Mouse (Mus musculus) brain, embryonic 14.5 days (tissue): Measurements from ENCODE around the gene Pten.

Experiments used
- CTCF ChIP-seq: fragments of 200-500 bp; IDR thresholded peaks from 2 replicates; pipeline ENCODE4 v1.5.1; 2012; ENCODE audit warnings: inconsistent platforms, mild to moderate bottlenecking, moderate library complexity, borderline replicate concordance; ENCODE audit not compliant: insufficient read depth, insufficient read length; ENCODE audit errors: extremely low read depth
- POLR2A ChIP-seq: fragments of 200-500 bp; IDR thresholded peaks from 2 replicates; pipeline ENCODE4 v1.6.1; 2012; ENCODE audit warnings: mild to moderate bottlenecking, inconsistent platforms, borderline replicate concordance; ENCODE audit not compliant: poor library complexity, insufficient read depth, insufficient read length, severe bottlenecking; ENCODE audit errors: extremely low read depth

DNA sequence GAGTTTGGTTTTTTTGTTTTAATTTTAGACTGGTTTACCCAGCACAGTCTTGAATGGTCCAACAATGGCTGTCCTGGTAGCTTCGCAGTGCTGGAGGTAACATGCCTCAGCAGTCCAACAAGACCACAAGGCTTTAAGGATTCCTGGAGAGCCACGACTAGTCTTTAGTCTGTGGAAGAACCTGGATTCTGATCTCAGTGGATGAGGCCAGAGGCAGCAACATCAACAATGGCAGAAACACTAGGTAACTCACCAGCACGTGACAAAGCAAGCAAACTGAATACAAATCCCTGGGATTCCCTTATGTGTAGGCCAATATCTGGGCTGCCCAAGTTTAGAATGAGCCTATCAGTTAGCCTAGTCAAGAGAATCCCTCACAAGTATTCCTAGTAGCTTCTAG is 43.8 kb upstream of the Pten start:
- no peak for TF ChIP-seq CTCF
- no peak for TF ChIP-seq POLR2A
